Mouse (Mus musculus) midbrain, embryonic 12.5 days (tissue): ENCODE data around the gene Zmynd15. TPM values are rescaled to one million over a fixed set of nuclear protein-coding genes. Genes with fewer than 3 reads are reported as not detected.
A peak's percentile ranks its signal among the peaks of the same experiment; 100 is the strongest.

Source experiments
- ATAC-seq: fragments of 200-750 bp; cut with Nextera tagmentation; 2 replicates; pipeline ENCODE4 v1.8.0; 2017; ENCODE audit warnings: low read depth, moderate TSS enrichment, moderate library complexity; ENCODE audit not compliant: low FRiP score
- H3K27ac ChIP-seq: fragments of 300-500 bp; sonication (generic); replicated peaks from 2 replicates; pipeline ENCODE4 v1.5.1; 2016; ENCODE audit warnings: mild to moderate bottlenecking
- H3K27me3 ChIP-seq: fragments of 300-500 bp; sonication (generic); 2 replicates; pipeline ENCODE4 v1.6.1; 2016; ENCODE audit warnings: mild to moderate bottlenecking
- H3K36me3 ChIP-seq: fragments of 300-500 bp; sonication (generic); 2 replicates; pipeline ENCODE4 v1.6.1; 2016
- H3K4me1 ChIP-seq: fragments of 300-500 bp; sonication (generic); 2 replicates; pipeline ENCODE4 v1.6.1; 2016
- H3K4me2 ChIP-seq: fragments of 300-500 bp; sonication (generic); replicated peaks from 2 replicates; pipeline ENCODE4 v1.6.1; 2016; ENCODE audit warnings: mild to moderate bottlenecking, moderate library complexity
- H3K4me3 ChIP-seq: fragments of 300-500 bp; sonication (generic); 2 replicates; pipeline ENCODE4 v1.5.1; 2016; ENCODE audit warnings: mild to moderate bottlenecking
- H3K9ac ChIP-seq: fragments of 300-500 bp; sonication (generic); replicated peaks from 2 replicates; pipeline ENCODE4 v1.6.1; 2016; ENCODE audit warnings: mild to moderate bottlenecking, moderate library complexity
- H3K9me3 ChIP-seq: fragments of 300-500 bp; sonication (generic); 2 replicates; pipeline ENCODE4 v1.6.1; 2016; ENCODE audit warnings: mild to moderate bottlenecking
- WGBS: fragments of 180-500 bp; shearing (Covaris S2); methylation state at CpG from one replicate; pipeline ENCODE4 v1.1.7; 2016; 5-methylcytosine and 5-hydroxymethylcytosine counted together
- polyA plus RNA-seq: library from polyadenylated mRNA; unstranded; fragments of >200 nt; fragmentation: Nextera tagmentation; extraction: Ambion mirVana; gene quantifications from 2 replicates; pipeline ENCODE4 v1.2.1, GENCODE M21; 2016

The Zmynd15 gene
- polyA plus RNA-seq, 1 experiment from 2014 or later: 0.33 TPM

DNA sequence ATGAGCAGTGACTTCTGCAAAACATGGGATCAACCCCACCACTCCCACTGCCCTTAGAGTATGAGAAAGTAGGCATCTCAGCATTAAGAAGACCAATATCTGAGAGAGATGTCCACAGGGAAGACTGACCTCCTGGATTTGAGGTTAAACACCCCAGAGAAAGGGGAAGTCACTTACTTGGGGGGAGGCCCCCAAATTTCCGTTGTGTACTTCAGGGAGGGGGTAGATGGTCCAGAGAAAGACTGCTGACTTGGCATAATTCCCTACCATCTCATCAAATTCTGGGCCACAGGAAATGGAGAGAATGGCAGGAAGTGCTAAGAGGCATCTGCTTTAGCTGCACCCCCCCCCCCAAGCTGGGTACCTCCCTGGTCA, 25.7 kb upstream of the Zmynd15 start:
- Histone ChIP-seq H3K27ac (no peak overlapping the region), H3K4me1 (peaks cover 31% of the 10 kb centered on the region), H3K9ac (peak overlapping the region; percentile 78), H3K4me3 (peak overlapping the region; percentile 78), H3K27me3 (no peaks in the 10 kb centered on the region), H3K9me3 (no peaks in the 10 kb centered on the region), H3K36me3 (peaks cover 27% of the 10 kb centered on the region), H3K4me2 (peak overlapping the region; percentile 71)
- WGBS: 81% methylated on average over 1 of the region's 1 CpGs
- no peak for ATAC-seq

DNA sequence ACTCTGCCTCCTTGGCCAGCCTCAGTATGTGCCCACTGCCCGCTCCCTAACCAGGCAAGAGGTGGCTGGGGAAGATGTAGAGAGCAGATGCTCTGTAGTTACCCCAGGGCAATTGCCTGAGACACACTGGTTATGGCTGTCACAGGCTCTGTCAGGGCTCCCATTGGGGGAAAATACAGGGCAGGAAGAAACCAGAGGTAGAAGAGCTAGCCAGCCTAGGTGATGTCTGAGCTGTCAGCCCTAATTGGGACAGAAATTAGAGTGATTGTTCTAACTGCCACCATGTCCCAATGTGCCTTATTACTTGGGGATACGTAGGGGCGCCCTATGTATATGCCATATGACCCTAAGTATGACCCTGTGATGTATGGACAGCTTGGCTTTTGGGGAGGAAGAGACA, 25.3 kb upstream of the Zmynd15 start:
- no peak for ATAC-seq
- Histone ChIP-seq H3K9ac (peak overlapping the region; percentile 78; the same call in 1 of the 2 replicates), H3K9me3 (no peaks in the 10 kb centered on the region), H3K4me2 (peak overlapping the region; percentile 71), H3K36me3 (peaks cover 31% of the 10 kb centered on the region), H3K4me1 (peaks cover 31% of the 10 kb centered on the region), H3K4me3 (peak overlapping the region; percentile 78), H3K27me3 (no peaks in the 10 kb centered on the region), H3K27ac (no peak overlapping the region)
- WGBS: 93% methylated on average over 3 of the region's 3 CpGs

DNA sequence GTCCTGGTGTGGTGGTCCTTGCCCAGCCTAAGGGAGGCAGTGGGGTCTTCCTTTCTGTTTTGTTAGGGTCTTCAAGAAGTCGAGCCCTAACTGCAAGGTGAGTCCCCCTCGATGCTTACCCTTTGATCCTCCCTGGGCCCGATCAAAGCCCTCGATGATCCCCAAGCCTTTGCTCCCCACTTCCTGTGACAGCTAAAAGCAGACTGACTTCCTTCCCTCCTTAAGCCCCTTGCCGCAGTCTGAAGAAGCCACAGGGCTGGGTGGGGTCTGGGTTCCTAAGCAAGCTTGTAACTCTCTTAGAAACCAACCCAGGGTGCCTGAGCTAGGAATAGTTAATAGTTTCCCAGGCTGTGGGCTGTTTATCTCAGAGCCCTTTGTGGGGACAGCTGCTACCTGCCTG, 23.8 kb upstream of the Zmynd15 start:
- 81% methylated on average over 5 of the region's 5 CpGs for WGBS
- Histone ChIP-seq H3K27me3 (no peaks in the 10 kb centered on the region), H3K36me3 (peaks cover 46% of the 10 kb centered on the region), H3K4me2 (no peak overlapping the region), H3K9me3 (no peaks in the 10 kb centered on the region), H3K4me1 (peaks cover 31% of the 10 kb centered on the region), H3K4me3 (no peak overlapping the region), H3K27ac (no peak overlapping the region), H3K9ac (no peak overlapping the region)
- no peak for ATAC-seq

DNA sequence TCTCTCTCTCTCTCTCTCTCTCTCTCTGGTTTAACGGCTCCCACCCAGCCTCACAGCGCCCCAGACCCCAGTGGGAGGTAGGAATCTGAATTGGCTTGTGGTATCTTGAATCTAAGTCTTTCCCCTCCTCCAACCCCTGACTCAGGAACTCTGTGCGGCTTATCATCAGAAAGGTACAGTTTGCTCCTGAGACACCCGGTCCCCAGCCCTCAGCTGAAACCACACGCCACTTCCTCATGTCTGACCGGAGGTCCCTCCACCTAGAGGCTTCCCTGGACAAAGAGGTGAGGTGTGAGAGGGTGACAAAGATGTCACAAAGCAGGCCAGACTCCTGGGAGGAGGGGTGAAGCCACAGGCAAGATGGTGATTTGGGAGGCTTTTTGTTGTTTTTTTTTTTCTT, 21.8 kb upstream of the Zmynd15 start:
- H3K9ac ChIP-seq: no peak overlapping the region
- 85% methylated on average over 6 of the region's 6 CpGs for WGBS
- H3K27ac ChIP-seq: no peak overlapping the region
- ATAC-seq: no peak
- no peak overlapping the region for H3K4me3 ChIP-seq
- H3K4me1 ChIP-seq: peaks cover 23% of the 10 kb centered on the region
- peaks cover 60% of the 10 kb centered on the region for H3K36me3 ChIP-seq
- H3K27me3 ChIP-seq: no peaks in the 10 kb centered on the region
- no peaks in the 10 kb centered on the region for H3K9me3 ChIP-seq
- no peak overlapping the region for H3K4me2 ChIP-seq

DNA sequence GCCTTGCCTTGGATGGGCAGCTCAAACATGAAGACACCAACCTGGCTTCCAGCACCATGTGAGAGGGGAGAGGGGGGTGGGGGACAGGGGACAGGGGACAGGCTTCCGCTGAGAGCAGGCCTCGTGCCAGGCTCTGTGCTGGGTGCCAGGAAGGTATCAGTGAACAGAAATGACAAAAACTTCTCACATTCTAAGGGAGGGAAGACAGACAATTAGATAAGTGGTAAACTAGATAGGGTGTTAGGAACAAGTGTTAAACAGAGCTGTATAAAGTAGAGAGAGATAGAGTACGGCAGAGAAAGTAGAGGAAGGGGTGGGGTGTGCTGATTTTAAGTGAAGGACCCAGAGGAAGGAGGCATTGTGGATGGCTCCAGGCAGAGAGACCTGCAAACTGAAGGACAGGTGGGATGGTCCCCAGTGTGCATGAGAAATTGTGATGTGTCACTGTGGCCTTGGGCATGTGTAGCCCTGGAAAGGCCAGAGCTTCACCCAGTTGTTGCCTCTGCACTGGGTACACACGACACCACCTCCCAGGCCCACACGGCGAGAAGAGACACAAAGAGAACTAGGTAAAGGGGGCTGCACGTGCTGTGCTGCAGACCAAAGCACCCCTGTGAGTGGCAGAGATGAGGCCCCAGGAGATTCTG, 20.4 kb upstream of the Zmynd15 start:
- H3K4me2 ChIP-seq: no peak overlapping the region
- H3K4me1 ChIP-seq: peaks cover 14% of the 10 kb centered on the region
- no peak for ATAC-seq
- no peaks in the 10 kb centered on the region for H3K27me3 ChIP-seq
- peaks cover 60% of the 10 kb centered on the region for H3K36me3 ChIP-seq
- WGBS: 93% methylated on average over 7 of the region's 7 CpGs
- H3K9me3 ChIP-seq: no peaks in the 10 kb centered on the region
- H3K4me3 ChIP-seq: no peak overlapping the region
- no peak overlapping the region for H3K9ac ChIP-seq
- H3K27ac ChIP-seq: no peak overlapping the region

DNA sequence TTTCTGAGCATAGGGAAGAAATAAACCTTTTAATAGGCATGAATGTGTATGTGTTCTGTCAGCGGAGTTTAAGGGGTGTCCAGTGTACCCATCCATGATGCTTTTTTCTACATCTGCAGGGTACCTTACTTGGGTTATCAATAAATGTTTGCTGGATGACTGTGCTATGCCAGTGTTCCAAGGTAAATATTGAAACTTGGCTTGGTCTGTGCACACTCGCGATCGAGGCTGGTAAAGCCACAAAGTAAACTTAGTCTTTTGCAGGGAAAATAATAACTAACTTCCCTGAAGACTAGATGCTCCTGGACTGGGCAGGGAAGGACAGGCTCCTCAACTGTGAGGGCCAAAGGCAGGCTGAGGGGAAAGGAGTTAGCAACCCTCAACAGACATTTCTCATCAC, 18.6 kb upstream of the Zmynd15 start:
- no peak overlapping the region for H3K4me2 ChIP-seq
- peaks cover 60% of the 10 kb centered on the region for H3K36me3 ChIP-seq
- H3K27me3 ChIP-seq: no peaks in the 10 kb centered on the region
- no peak overlapping the region for H3K9ac ChIP-seq
- no peak overlapping the region for H3K4me3 ChIP-seq
- 89% methylated on average over 4 of the region's 4 CpGs for WGBS
- no peaks in the 10 kb centered on the region for H3K4me1 ChIP-seq
- ATAC-seq: no peak
- H3K27ac ChIP-seq: no peak overlapping the region
- H3K9me3 ChIP-seq: no peaks in the 10 kb centered on the region

DNA sequence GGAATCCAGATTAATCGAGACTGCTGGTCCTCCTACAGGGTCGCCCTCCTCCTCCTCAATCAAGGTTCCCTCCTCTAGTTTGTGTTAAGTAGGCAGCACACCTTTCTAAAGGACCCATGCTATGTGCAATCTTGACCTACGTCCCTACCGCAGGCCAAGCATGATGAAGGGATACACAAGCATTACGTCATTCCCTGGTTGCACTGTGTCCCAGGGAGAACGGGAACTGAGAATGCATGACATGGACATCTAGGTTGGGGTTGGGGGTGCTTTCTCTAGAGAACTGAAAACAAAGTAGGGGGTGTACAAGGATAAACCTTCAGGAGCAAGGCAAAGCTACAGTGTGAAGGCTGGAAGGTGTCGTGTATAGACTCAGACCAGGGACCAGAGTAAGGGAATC, 17.4 kb upstream of the Zmynd15 start:
- H3K4me3 ChIP-seq: no peak overlapping the region
- H3K4me2 ChIP-seq: no peak overlapping the region
- no peaks in the 10 kb centered on the region for H3K4me1 ChIP-seq
- H3K9ac ChIP-seq: no peak overlapping the region
- no peak for ATAC-seq
- H3K36me3 ChIP-seq: peaks cover 48% of the 10 kb centered on the region
- H3K9me3 ChIP-seq: no peaks in the 10 kb centered on the region
- 92% methylated on average over 7 of the region's 7 CpGs for WGBS
- H3K27ac ChIP-seq: no peak overlapping the region
- no peaks in the 10 kb centered on the region for H3K27me3 ChIP-seq

DNA sequence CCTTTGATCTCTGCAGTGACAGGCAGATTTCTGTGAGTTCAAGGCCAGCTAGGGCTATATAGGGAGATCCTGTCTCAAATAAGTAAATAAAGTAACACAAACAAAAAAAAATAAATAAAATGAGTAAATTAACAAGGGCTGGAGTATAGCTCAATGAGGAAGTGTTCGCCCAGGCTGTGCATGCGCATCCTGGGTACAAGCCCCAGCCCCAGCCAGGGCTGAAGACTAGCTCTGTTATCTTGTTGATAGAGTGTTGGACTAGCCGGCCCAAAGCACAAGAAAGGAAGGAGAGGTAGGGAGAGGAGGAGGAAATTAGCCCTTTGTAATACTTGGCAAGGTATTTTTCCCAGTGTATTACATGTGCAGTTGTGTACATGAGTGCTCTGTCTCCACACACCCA, 15.3 kb upstream of the Zmynd15 start:
- Histone ChIP-seq H3K4me3 (no peak overlapping the region), H3K4me1 (no peaks in the 10 kb centered on the region), H3K36me3 (peaks cover 29% of the 10 kb centered on the region), H3K4me2 (no peak overlapping the region), H3K9me3 (no peaks in the 10 kb centered on the region), H3K9ac (no peak overlapping the region), H3K27ac (no peak overlapping the region), H3K27me3 (no peaks in the 10 kb centered on the region)
- no peak for ATAC-seq
- WGBS: 92% methylated on average over 3 of the region's 3 CpGs

DNA sequence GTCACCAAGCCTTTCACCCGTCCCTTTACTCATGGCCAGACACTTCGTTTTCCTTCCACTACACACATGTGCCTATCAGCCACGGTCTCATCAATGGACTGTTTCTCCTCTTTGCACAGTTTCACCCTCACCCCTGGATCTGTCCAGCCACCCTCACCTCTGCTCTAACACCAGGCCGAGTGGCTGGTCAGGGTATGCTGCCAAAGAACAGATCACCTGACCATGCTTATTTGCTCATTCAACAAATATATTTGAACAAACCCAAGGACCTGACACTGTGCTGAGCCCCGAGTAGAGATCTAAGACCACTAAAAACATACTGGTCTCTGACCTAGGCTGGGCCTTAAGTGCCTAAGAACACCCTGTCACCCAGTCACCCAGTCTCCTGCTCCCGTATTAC, 14.6 kb upstream of the Zmynd15 start:
- H3K4me1 ChIP-seq: no peaks in the 10 kb centered on the region

DNA sequence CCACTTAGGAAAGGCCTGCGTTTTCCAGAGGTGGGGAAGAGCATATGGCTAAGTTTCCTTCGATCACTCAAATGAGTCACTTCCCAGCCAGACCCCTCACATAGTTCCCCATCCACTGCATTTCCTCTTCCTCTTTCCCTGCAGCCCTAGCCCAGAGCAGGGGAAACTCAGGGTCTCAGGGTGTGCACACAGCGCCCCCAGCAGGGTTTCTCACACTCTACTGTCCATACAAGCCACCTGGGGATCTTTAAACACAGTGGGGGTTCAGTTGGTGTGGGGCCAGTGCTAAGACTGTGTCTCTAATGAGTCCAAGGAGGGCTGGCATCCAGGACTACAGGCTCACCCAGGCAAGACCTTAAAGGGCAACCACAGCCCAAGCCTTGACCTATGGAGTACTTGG, 12.5 kb upstream of the Zmynd15 start:
- no peak overlapping the region for H3K4me2 ChIP-seq
- no peaks in the 10 kb centered on the region for H3K4me1 ChIP-seq
- H3K4me3 ChIP-seq: no peak overlapping the region
- ATAC-seq: no peak
- no peaks in the 10 kb centered on the region for H3K9me3 ChIP-seq
- H3K9ac ChIP-seq: no peak overlapping the region
- peaks cover 5% of the 10 kb centered on the region; the same call in 1 of the 2 replicates for H3K36me3 ChIP-seq
- WGBS: 37% methylated on average over 3 of the region's 3 CpGs
- H3K27me3 ChIP-seq: no peaks in the 10 kb centered on the region
- no peak overlapping the region for H3K27ac ChIP-seq

More for the DNA sequence above, 14.6 kb upstream of the Zmynd15 start:
- WGBS: 80% methylated on average over 6 of the region's 6 CpGs
- Histone ChIP-seq H3K36me3 (peaks cover 22% of the 10 kb centered on the region), H3K27me3 (no peaks in the 10 kb centered on the region), H3K27ac (no peak overlapping the region), H3K4me2 (no peak overlapping the region), H3K4me3 (no peak overlapping the region), H3K9ac (no peak overlapping the region), H3K9me3 (no peaks in the 10 kb centered on the region)
- ATAC-seq: no peak

DNA sequence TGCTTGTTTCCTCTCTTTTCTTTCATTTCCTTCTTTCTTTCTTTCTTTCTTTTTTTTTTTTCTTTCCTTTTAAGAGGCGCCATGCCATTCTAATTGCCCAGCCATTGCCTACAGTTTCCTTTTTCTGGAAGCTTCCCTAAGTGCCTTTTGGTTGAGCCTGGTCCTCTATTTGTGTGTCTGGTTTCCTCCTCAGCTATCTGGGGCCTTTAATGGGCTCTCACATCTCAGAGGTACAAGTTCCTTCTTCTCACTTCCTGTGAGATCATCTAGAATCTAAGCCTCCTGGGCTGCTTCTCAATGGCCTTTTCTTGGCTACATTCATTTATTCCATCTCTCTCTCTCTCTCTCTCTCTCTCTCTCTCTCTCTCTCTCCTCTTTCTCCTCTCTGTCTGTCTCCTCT, 11.9 kb upstream of the Zmynd15 start:
- H3K4me1 ChIP-seq: peaks cover 3% of the 10 kb centered on the region; the same call in 1 of the 2 replicates
- H3K4me3 ChIP-seq: no peak overlapping the region
- H3K27ac ChIP-seq: no peak overlapping the region
- no peaks in the 10 kb centered on the region for H3K27me3 ChIP-seq
- no peaks in the 10 kb centered on the region for H3K36me3 ChIP-seq
- no peaks in the 10 kb centered on the region for H3K9me3 ChIP-seq
- H3K9ac ChIP-seq: no peak overlapping the region
- no peak overlapping the region for H3K4me2 ChIP-seq
- no peak for ATAC-seq
- WGBS: 82% methylated on average over 1 of the region's 1 CpGs

DNA sequence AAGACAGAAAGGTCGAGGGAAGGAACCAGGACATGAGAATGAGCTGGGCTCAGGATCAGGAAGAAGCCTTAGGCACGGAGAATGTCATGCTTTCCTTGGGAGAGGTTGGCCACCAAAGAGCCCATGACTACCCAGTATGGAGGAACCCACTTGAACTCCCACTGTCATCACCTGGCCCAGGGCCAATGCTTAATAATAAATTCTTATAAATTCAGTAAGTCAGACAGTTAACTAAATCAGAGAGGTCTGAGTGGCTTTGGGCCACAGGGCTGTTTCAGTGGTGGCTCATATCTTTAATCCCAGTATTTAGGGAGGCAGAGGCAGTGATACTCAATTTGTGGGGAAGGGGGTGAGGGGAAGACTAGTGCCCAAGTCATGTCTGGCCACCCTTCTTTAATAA, 8.3 kb upstream of the Zmynd15 start:
- Histone ChIP-seq H3K27ac (no peak overlapping the region), H3K9me3 (no peaks in the 10 kb centered on the region), H3K9ac (no peak overlapping the region), H3K27me3 (no peaks in the 10 kb centered on the region), H3K4me1 (peaks cover 16% of the 10 kb centered on the region), H3K36me3 (peaks cover 4% of the 10 kb centered on the region; the same call in 1 of the 2 replicates), H3K4me3 (no peak overlapping the region), H3K4me2 (no peak overlapping the region)
- no peak for ATAC-seq
- WGBS: 87% methylated on average over 2 of the region's 2 CpGs
